ENCODE assay signal across 10 mouse cellular contexts in genomic region chrX:57503634-57504033, GRCm38 (mm10). TPM values are rescaled to one million over a fixed set of nuclear protein-coding genes. Genes with fewer than 3 reads are reported as not detected.
A peak's percentile ranks its signal among the peaks of the same experiment; 100 is the strongest.
DNase-seq lines count a peak whose midpoint lies in the region; ATAC-seq lines count a peak whose summit lies in the region.
"Had no signal": no experiment of that assay in that cellular context is flagged by ENCODE, and none has a peak within 500 bp of the region (broad histone marks: within the 10 kb centered on the region; RNA-seq: fewer than 3 reads in every experiment).

Gpr101 (minus strand) TSS chrX:57503757.

- H3K27ac ChIP-seq in heart, embryonic 13.5 days (replicated peaks): no peak within 1 kb of the TSS
- no peak within 1 kb of the TSS for H3K27ac ChIP-seq in forebrain, embryonic 13.5 days
- no peak within 1 kb of the TSS for H3K27ac ChIP-seq in midbrain, embryonic 12.5 days (replicated peaks)
- H3K27ac ChIP-seq: liver, embryonic 14.5 days had no signal

- no peak for ATAC-seq in heart, embryonic 13.5 days (ENCODE audit: extremely low read depth, insufficient number of reproducible peaks, low FRiP score, low TSS enrichment)
- peak; percentile 70; the same call in 1 of the 2 replicates for ATAC-seq in forebrain, embryonic 13.5 days
- ATAC-seq in midbrain, embryonic 12.5 days (ENCODE audit: low FRiP score, low read depth): peak; percentile 77
- ATAC-seq in megakaryocyte, adult 5-6 weeks (ENCODE audit: poor library complexity, severe bottlenecking): no peak

- no peaks in the 10 kb centered on the region for H3K4me1 ChIP-seq in heart, embryonic 13.5 days
- H3K4me1 ChIP-seq in forebrain, embryonic 13.5 days: no peaks in the 10 kb centered on the region
- H3K4me1 ChIP-seq in midbrain, embryonic 12.5 days: no peaks in the 10 kb centered on the region

- peaks cover 64% of the 10 kb centered on the region for H3K27me3 ChIP-seq in heart, embryonic 13.5 days (replicated peaks)
- H3K27me3 ChIP-seq in forebrain, embryonic 13.5 days: peaks cover 8% of the 10 kb centered on the region; the same call in 1 of the 2 replicates
- peaks cover 25% of the 10 kb centered on the region for H3K27me3 ChIP-seq in midbrain, embryonic 12.5 days
- H3K27me3 ChIP-seq: CH12.LX had no signal

- H3K4me2 ChIP-seq in heart, embryonic 13.5 days: peak within 1 kb of the TSS; percentile 68
- H3K4me2 ChIP-seq in forebrain, embryonic 13.5 days: peak within 1 kb of the TSS; percentile 69
- H3K4me2 ChIP-seq in midbrain, embryonic 12.5 days (replicated peaks): peak within 1 kb of the TSS; percentile 70

- WGBS in heart, embryonic 13.5 days: 9% methylated on average over 20 of the region's 28 CpGs
- WGBS in forebrain, embryonic 13.5 days: 10% methylated on average over 16 of the region's 28 CpGs
- 16% methylated on average over 25 of the region's 28 CpGs for WGBS in midbrain, embryonic 12.5 days

- H3K4me3 ChIP-seq in heart, embryonic 13.5 days: peak within 1 kb of the TSS; percentile 44
- peak within 1 kb of the TSS; percentile 39 for H3K4me3 ChIP-seq in forebrain, embryonic 13.5 days
- H3K4me3 ChIP-seq in midbrain, embryonic 12.5 days: peak within 1 kb of the TSS; percentile 42

- no peak within 1 kb of the TSS for H3K9ac ChIP-seq in heart, embryonic 13.5 days
- H3K9ac ChIP-seq in forebrain, embryonic 13.5 days: peak within 1 kb of the TSS; percentile 50; the same call in 1 of the 2 replicates
- peak within 1 kb of the TSS; percentile 34; the same call in 1 of the 2 replicates for H3K9ac ChIP-seq in midbrain, embryonic 12.5 days (replicated peaks)
- H3K9ac ChIP-seq: liver, embryonic 14.5 days had no signal

- no peak for DNase-seq in heart, adult 11 months
- DNase-seq in ES-CJ7 (ENCODE audit: low read depth, low spot score): peak; percentile 4
- DNase-seq in thymus, adult 18-20 months: no peak
- no peak for DNase-seq in cerebellum, adult 18-20 months

- H3K9me3 ChIP-seq in heart, embryonic 13.5 days: no peaks in the 10 kb centered on the region
- no peaks in the 10 kb centered on the region for H3K9me3 ChIP-seq in forebrain, embryonic 13.5 days (replicated peaks)
- no peaks in the 10 kb centered on the region for H3K9me3 ChIP-seq in midbrain, embryonic 12.5 days

- H3K36me3 ChIP-seq in heart, embryonic 13.5 days: no peaks in the 10 kb centered on the region
- H3K36me3 ChIP-seq in forebrain, embryonic 13.5 days (ENCODE audit: poor library complexity, severe bottlenecking): no peaks in the 10 kb centered on the region
- no peaks in the 10 kb centered on the region for H3K36me3 ChIP-seq in midbrain, embryonic 12.5 days

RNA-seq across cellular contexts. Expression of gene Gpr101, which starts in this region (rescaled TPM):
- not detected in 2 replicates for polyA plus RNA-seq in heart, embryonic 13.5 days (2015; fragmentation: Nextera tagmentation; extraction: Ambion mirVana)
- polyA plus RNA-seq in forebrain, embryonic 13.5 days (2015; fragmentation: Nextera tagmentation; extraction: Ambion mirVana): 0.04 and 0.15 TPM in 2 replicates
- polyA plus RNA-seq in midbrain, embryonic 12.5 days (2016; fragmentation: Nextera tagmentation; extraction: Ambion mirVana): 0.08 TPM in 1 of 2 replicates, not detected in the other
- not detected in 2 replicates for total RNA-seq in megakaryocyte, adult 5-6 weeks (2015)
- total RNA-seq in megakaryocyte, adult 5-6 weeks (2017): not detected in 2 replicates
- total RNA-seq: CH12.LX had no signal
- polyA plus RNA-seq: liver, embryonic 14.5 days had no signal

Comparison
In these comparisons a context has a peak if more than half of its experiments do, and no peak if none do; other contexts are left out.
1. Peak in ATAC-seq, H3K4me3 ChIP-seq, H3K9ac ChIP-seq and H3K4me2 ChIP-seq in forebrain, embryonic 13.5 days; RNA of the gene not detected or under 1 TPM.
2. Peak in ATAC-seq, H3K4me3 ChIP-seq, H3K9ac ChIP-seq and H3K4me2 ChIP-seq in midbrain, embryonic 12.5 days; RNA of the gene not detected or under 1 TPM.